Mouse (Mus musculus) layer of hippocampus, adult 18-20 months (tissue): ENCODE data around the gene Sf3b3. TPM values are rescaled to one million over a fixed set of nuclear protein-coding genes. Genes with fewer than 3 reads are reported as not detected.

ENCODE experiments used
- DNase-seq, 2 experiments: peaks; one replicate each; pipeline ENCODE4 v3.0.0; 2022; ENCODE audit warnings: low spot score in 2 of 2
- total RNA-seq, 2 experiments: library from RNA; stranded (reverse); gene quantifications; 2 replicates each; pipeline ENCODE4 v1.2.3; 2021

Gene Sf3b3
- total RNA-seq, 2 experiments from 2014 or later, result 69.7 to 71.3 TPM

- DNase-seq, result no peak
Measured at GRCm38 (mm10) chr8:110847645-110848495, 1.3 kb upstream of the Sf3b3 start.

GRCm38 (mm10) chr8:110847171-110847549, 573 bp upstream of the Sf3b3 start:
- no peak for DNase-seq

DNA sequence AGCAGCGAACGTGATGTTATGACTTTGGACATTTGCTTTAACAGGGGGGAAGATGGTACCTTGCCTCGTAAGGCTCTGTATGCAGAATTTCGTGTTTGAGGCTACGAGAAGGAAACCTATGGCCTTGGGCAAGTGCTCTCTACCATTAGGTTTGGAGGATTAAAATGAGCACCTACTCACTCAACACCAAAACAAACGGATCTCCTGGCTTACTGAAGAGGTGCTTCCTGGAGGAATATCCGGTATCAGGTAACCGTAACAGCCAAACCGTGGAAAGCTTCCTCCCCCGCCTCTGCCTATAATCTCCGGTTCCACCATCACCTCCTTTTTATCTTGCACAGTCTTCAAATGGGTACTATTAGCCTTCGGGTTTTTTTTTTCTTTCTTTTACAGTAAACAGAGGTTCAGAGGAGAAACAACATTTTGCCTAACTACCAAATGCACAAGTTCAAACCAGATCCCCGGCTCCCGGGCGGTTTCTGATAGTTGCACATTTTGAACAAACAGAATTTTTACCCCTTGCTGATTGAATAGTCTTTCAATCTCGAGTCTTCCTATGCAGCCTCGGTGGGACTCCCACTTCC, 674 bp downstream of the Sf3b3 start:
- DNase-seq, result no peak

GRCm38 (mm10) chr8:110844941-110845340, 1.6 kb downstream of the Sf3b3 start:
- DNase-seq, result no peak

GRCm38 (mm10) chr8:110843207-110843606, 3.4 kb downstream of the Sf3b3 start:
- no peak for DNase-seq

- no peak for DNase-seq
Measured at GRCm38 (mm10) chr8:110842012-110842574, 4.5 kb downstream of the Sf3b3 start.

- DNase-seq, result no peak
Measured at GRCm38 (mm10) chr8:110831956-110832355, 14.6 kb downstream of the Sf3b3 start.

DNA sequence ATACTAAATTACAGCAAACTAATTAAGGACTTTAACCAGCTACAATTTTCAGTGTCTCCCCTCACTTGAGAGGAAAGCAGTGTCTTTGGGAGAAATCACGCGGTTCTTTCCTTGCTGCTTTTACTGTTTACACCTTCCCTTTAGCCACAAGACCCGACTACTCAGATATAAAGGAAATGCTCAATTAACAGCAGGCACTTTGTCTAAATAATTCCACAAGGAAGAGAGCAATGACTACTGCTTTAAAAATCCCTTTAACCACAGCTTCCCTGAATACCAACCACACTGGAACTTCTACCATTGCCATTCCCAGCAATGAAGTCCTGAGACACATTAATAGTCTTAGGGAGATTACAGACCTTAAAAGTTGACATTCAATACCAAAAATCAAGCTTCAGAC, 18.1 kb downstream of the Sf3b3 start:
- no peak for DNase-seq

- no peak for DNase-seq
Measured at GRCm38 (mm10) chr8:110824861-110825260, 21.7 kb downstream of the Sf3b3 start.

- DNase-seq, result no peak
Measured at GRCm38 (mm10) chr8:110821960-110822359, 24.6 kb downstream of the Sf3b3 start.

DNA sequence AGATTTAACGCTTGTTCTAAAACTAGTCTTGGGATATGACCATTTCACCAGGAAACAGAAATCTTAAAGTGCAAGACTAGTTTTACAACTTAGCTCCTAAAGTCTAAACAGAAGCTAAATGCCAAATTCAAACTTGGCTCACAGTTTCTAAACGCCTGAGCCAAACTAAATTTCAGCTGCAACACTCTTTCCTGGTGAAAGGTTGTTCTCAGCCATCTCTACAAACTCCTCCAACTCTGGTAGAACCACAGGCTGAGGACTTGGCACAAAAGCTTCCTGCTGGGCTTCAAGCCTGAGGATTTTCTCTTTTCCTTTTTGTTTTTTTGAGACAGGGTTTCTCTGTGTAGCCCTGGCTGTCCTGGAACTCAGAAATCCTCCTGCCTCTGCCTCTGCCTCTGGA, 26.3 kb downstream of the Sf3b3 start:
- no peak for DNase-seq

- DNase-seq, result peak in 1 of 2 experiments; percentile 36
Measured at GRCm38 (mm10) chr8:110818593-110818992, 28.0 kb downstream of the Sf3b3 start.

GRCm38 (mm10) chr8:110816990-110817389, 29.6 kb downstream of the Sf3b3 start:
- no peak for DNase-seq

DNA sequence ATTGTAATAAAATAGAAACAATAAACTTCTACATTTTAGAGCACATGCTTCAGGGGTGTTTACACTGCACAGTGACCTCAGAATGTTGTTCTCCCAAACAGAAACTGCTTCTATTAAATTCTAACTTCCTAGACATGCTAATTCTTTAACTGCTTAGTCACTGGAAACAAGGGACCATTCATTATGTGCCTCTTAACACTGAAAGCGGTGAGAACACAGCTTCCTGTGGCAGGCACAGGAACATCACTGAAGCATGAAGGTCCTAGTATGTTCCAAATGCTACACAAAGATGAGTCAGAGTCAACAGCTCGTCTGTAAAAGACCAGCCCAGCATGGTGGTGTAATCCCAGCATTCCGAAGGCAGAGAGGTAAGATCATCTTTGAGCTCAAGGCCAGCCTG, 31.3 kb downstream of the Sf3b3 start:
- no peak for DNase-seq

DNA sequence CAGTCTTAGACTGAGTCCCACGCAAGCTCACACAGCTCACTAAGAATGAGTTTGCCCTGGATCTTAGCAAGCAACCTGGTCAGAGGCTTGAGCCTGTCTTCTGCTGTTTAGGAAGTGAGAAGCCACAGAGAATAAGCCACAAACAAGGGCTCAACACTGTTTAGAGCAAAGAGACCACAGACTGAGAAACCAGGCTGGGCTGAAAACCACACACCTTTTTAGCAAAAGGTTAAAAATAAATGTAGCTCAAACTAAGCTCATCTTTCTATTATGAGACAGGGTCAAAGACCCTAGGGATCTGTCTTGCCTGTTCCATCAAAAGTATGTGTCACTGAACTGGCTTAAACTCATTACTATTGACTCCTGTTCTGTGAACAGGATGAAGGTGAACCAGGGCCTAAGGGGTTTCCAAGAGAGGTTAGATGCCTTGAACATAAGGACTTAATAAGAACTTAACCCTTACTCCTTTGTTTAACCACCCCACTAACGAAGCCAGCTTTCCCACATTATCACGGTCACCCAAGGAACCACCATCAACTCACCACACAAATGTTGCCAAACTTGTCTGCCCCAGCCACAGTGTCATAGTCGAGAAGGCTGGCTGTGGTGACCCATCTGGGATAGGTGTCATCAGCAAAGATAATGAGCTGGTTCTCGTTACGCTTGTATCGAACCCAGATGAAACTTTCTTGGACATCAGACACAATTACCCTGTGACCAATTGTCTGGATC, 33.3 kb downstream of the Sf3b3 start:
- no peak for DNase-seq

GRCm38 (mm10) chr8:110812349-110813080, 34.1 kb downstream of the Sf3b3 start:
- DNase-seq, result no peak

GRCm38 (mm10) chr8:110811793-110812192, 34.8 kb downstream of the Sf3b3 start:
- DNase-seq, result no peak

- DNase-seq, result no peak
Measured at GRCm38 (mm10) chr8:110811116-110811515, 35.5 kb downstream of the Sf3b3 start.

GRCm38 (mm10) chr8:110810481-110811065, 36.0 kb downstream of the Sf3b3 start:
- no peak for DNase-seq

GRCm38 (mm10) chr8:110809831-110810230, 36.8 kb downstream of the Sf3b3 start:
- no peak for DNase-seq
